Mouse (Mus musculus) left cerebral cortex, adult 2 months (tissue): ENCODE measurements around the gene Rasd1. TPM values are rescaled to one million over a fixed set of nuclear protein-coding genes. Genes with fewer than 3 reads are reported as not detected.

Experiments
- DNase-seq, 2 experiments: peaks; one replicate each; pipeline ENCODE4 v3.0.0; 2021 to 2022; ENCODE audit warnings: low spot score in 2 of 2, mixed read lengths in 1 of 2; ENCODE audit errors: extremely low spot score in 1 of 2
- H3K27ac ChIP-seq: fragments of 200-600 bp; 2 replicates; pipeline ENCODE4 v1.8.1; 2022
- H3K4me3 ChIP-seq: fragments of 200-600 bp; 2 replicates; pipeline ENCODE4 v1.8.1; 2022
- CTCF ChIP-seq: fragments of 200-600 bp; IDR thresholded peaks from 2 replicates; pipeline ENCODE4 v1.8.1; 2022; ENCODE audit warnings: antibody characterized with exemption, mild to moderate bottlenecking, moderate library complexity
- intact Hi-C: fragments of 180-260 bp; cut with DNase I; formaldehyde crosslinking; loops from one replicate; pipeline ENCODE4 v1.15.1; 2025
- total RNA-seq, 2 experiments: library from RNA; stranded (reverse); gene quantifications; 2 replicates each; pipeline ENCODE4 v1.2.3; 2021

Rasd1 gene
- total RNA-seq, 2 experiments from 2014 or later: 12.0 to 20.5 TPM

- intact Hi-C loops: no loop called here
- DNase-seq: no peak
- Histone ChIP-seq H3K27ac (no peak overlapping the region), H3K4me3 (no peak overlapping the region)
- no peak for TF ChIP-seq CTCF
These were observed 30.8 kb downstream of the Rasd1 start for GRCm38 (mm10) chr11:59933943-59934342.

GRCm38 (mm10) chr11:59932560-59933337, 32.0 kb downstream of the Rasd1 start:
- TF ChIP-seq CTCF: no peak
- intact Hi-C loops: no loop called here
- no peak overlapping the region for H3K27ac ChIP-seq
- no peak for DNase-seq
- no peak overlapping the region for H3K4me3 ChIP-seq

GRCm38 (mm10) chr11:59930031-59930430, 34.7 kb downstream of the Rasd1 start:
- DNase-seq: no peak

GRCm38 (mm10) chr11:59921265-59921664, 43.5 kb downstream of the Rasd1 start:
- no peak for DNase-seq
- no peak for TF ChIP-seq CTCF
- no peak overlapping the region for H3K27ac ChIP-seq
- intact Hi-C loops: no loop called here
- H3K4me3 ChIP-seq: no peak overlapping the region

More at GRCm38 (mm10) chr11:59930031-59930430, 34.7 kb downstream of the Rasd1 start:
- no peak for TF ChIP-seq CTCF
- intact Hi-C loops: no loop called here
- no peak overlapping the region for H3K4me3 ChIP-seq
- no peak overlapping the region for H3K27ac ChIP-seq

GRCm38 (mm10) chr11:59920331-59920730, 44.4 kb downstream of the Rasd1 start:
- intact Hi-C loops: no loop called here
- H3K27ac ChIP-seq: no peak overlapping the region
- DNase-seq: no peak
- no peak for TF ChIP-seq CTCF
- H3K4me3 ChIP-seq: no peak overlapping the region

- no peak for DNase-seq
- intact Hi-C loops: no loop called here
These were observed 45.3 kb downstream of the Rasd1 start for GRCm38 (mm10) chr11:59919401-59919800.

GRCm38 (mm10) chr11:59918014-59918413, 46.7 kb downstream of the Rasd1 start:
- no peak for TF ChIP-seq CTCF
- no peak overlapping the region for H3K27ac ChIP-seq
- no peak overlapping the region for H3K4me3 ChIP-seq
- intact Hi-C loops: no loop called here
- DNase-seq: no peak

More at GRCm38 (mm10) chr11:59919401-59919800, 45.3 kb downstream of the Rasd1 start:
- Histone ChIP-seq H3K4me3 (no peak overlapping the region), H3K27ac (no peak overlapping the region)
- TF ChIP-seq CTCF: no peak

GRCm38 (mm10) chr11:59913702-59914101, 51.0 kb downstream of the Rasd1 start:
- H3K4me3 ChIP-seq: no peak overlapping the region

More at GRCm38 (mm10) chr11:59913702-59914101, 51.0 kb downstream of the Rasd1 start:
- DNase-seq: no peak
- intact Hi-C loops: no loop called here
- no peak for TF ChIP-seq CTCF
- H3K27ac ChIP-seq: no peak overlapping the region

Other genes with a start within 250 kb of the Rasd1 start
- 1 to 10 TPM in 1 of 2 experiments, under 1 TPM in 1; 0.75 to 1.3 TPM for gene Pld6, start 177.3 kb downstream of the Rasd1 start, total RNA-seq
- gene Flcn, start 154.9 kb downstream of the Rasd1 start, total RNA-seq: 10 to 100 TPM; 45.8 to 49.1 TPM
- gene Nt5m, start 125.5 kb downstream of the Rasd1 start, total RNA-seq: 10 to 100 TPM; 49.5 to 51.1 TPM
- gene Cops3, start 125.1 kb downstream of the Rasd1 start, total RNA-seq: 10 to 100 TPM; 68.7 to 69.1 TPM
- gene Med9, start 16.7 kb downstream of the Rasd1 start, total RNA-seq: 10 to 100 TPM; 40.6 to 40.9 TPM
- 1 to 10 TPM; 4.7 to 6.7 TPM for gene Pemt, start 81.5 kb upstream of the Rasd1 start, total RNA-seq
- gene Rai1, start 140.1 kb upstream of the Rasd1 start, total RNA-seq: 10 to 100 TPM; 85.4 to 86.3 TPM